32 mouse cellular contexts compared by ENCODE assay signal in the genomic region with DNA sequence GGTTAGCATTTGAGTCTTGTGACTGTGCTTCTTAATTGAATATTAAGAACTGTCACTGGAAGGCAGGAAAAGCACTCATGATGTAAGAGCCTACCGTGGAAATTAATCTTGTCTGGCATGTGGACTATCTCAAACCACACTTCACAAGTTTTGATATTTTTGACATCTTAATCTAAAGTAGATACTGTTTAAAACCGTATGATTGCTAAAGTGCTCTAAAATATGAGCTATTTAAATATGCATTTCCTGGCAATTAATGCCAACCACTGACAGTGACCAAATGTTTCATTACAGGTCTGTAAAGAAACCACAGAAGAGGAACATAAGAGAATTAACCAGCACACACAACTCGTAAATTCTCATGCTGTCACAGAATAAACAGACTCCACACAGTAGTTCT.
DNase-seq lines count a peak whose midpoint lies in the region; ATAC-seq and TF ChIP-seq lines count a peak whose summit lies in the region.
"Had no signal": no experiment of that assay in that cellular context is flagged by ENCODE, and none has a peak within 500 bp of the region (broad histone marks: within the 10 kb centered on the region; RNA-seq: fewer than 3 reads in every experiment).

No protein-coding gene starts in this region.

- no peaks in the 10 kb centered on the region for H3K9me3 ChIP-seq in MEL (replicated peaks; ENCODE audit: insufficient read depth, low read length)
- H3K9me3 ChIP-seq: embryonic facial prominence, embryonic 10.5 days; embryonic facial prominence, embryonic 13.5 days; forebrain, embryonic 10.5 days; forebrain, embryonic 13.5 days; heart, embryonic 12.5 days; heart, embryonic 15.5 days had no signal

- H3K27me3 ChIP-seq in MEL (ENCODE audit: control insufficient read depth in 1 of 2, insufficient read depth in 2 of 2, low read length in 2 of 2): no peaks in the 10 kb centered on the region
- H3K27me3 ChIP-seq in heart, adult 2 months (ENCODE audit: control insufficient read depth, insufficient read depth, low read length): no peaks in the 10 kb centered on the region
- H3K27me3 ChIP-seq: embryonic facial prominence, embryonic 13.5 days; forebrain, embryonic 13.5 days; heart, embryonic 12.5 days; heart, embryonic 15.5 days had no signal

- H3K36me3 ChIP-seq in MEL (ENCODE audit: control insufficient read depth in 1 of 2, insufficient read depth in 2 of 2, low read length in 2 of 2): peaks cover 0 to 24% of the 10 kb centered on the region in 2 experiments; a peak in 2 of 4 replicates
- no peaks in the 10 kb centered on the region for H3K36me3 ChIP-seq in heart, adult 2 months (ENCODE audit: control insufficient read depth, insufficient read depth, low read length)
- H3K36me3 ChIP-seq: embryonic facial prominence, embryonic 10.5 days; embryonic facial prominence, embryonic 13.5 days; forebrain, embryonic 10.5 days; heart, embryonic 12.5 days; heart, embryonic 15.5 days had no signal

- H3K79me2 ChIP-seq in MEL (ENCODE audit: control insufficient read depth, insufficient read depth, low read length, poor library complexity): no peaks in the 10 kb centered on the region
- H3K79me2 ChIP-seq in heart, adult 2 months (replicated peaks; ENCODE audit: control insufficient read depth, insufficient read depth, low read length): no peaks in the 10 kb centered on the region

- H3K27ac ChIP-seq in MEL (ENCODE audit: control insufficient read depth, low read depth, low read length): peak overlapping the region; percentile 37
- H3K27ac ChIP-seq in heart, adult 2 months: no peak overlapping the region
- H3K27ac ChIP-seq: embryonic facial prominence, embryonic 10.5 days; embryonic facial prominence, embryonic 13.5 days; forebrain, embryonic 10.5 days; forebrain, embryonic 13.5 days; heart, embryonic 15.5 days; hindbrain, embryonic 14.5 days; hindbrain, postnatal 0 days had no signal

- peaks cover 4 to 15% of the 10 kb centered on the region in 2 experiments; a peak in 3 of 4 replicates for H3K4me1 ChIP-seq in MEL (ENCODE audit: control insufficient read depth in 1 of 2, insufficient read depth in 2 of 2, low read length in 2 of 2)
- no peaks in the 10 kb centered on the region for H3K4me1 ChIP-seq in heart, adult 2 months (ENCODE audit: control insufficient read depth, insufficient read depth, low read length)
- H3K4me1 ChIP-seq: embryonic facial prominence, embryonic 10.5 days; embryonic facial prominence, embryonic 13.5 days; forebrain, embryonic 10.5 days; forebrain, embryonic 13.5 days; heart, embryonic 12.5 days; heart, embryonic 15.5 days had no signal

- TF ChIP-seq RAD21 in MEL (IDR thresholded peaks at IDR 0.05; ENCODE audit: low read depth, low read length): no peak; the same call in 1 of the 2 replicates

- no peak overlapping the region for H3K4me3 ChIP-seq in MEL (ENCODE audit: control insufficient read depth in 1 of 2, insufficient read depth in 1 of 2, low read depth in 2 of 2, low read length in 2 of 2)
- no peak overlapping the region for H3K4me3 ChIP-seq in heart, adult 2 months
- H3K4me3 ChIP-seq: embryonic facial prominence, embryonic 10.5 days; embryonic facial prominence, embryonic 13.5 days; erythroblast, embryonic 14.5 days; forebrain, embryonic 10.5 days; forebrain, embryonic 13.5 days; heart, embryonic 12.5 days; heart, embryonic 15.5 days had no signal

- peak; percentile 80 for ATAC-seq in granulocyte monocyte progenitor cell, adult 5-6 weeks (replicated peaks; ENCODE audit: poor library complexity, severe bottlenecking)
- peak; percentile 84 for ATAC-seq in megakaryocyte progenitor cell, adult 5-6 weeks (replicated peaks; ENCODE audit: poor library complexity)
- ATAC-seq: activated CD4-positive, CD25-positive, alpha-beta regulatory T cell, adult 4 months; CD4-positive, CD25-positive, alpha-beta regulatory T cell, adult 4 months; forebrain, embryonic 13.5 days; forebrain, embryonic 16.5 days; hindbrain, postnatal 0 days; inflammation-experienced regulatory T-cells, adult 6 months; intestine, embryonic 16.5 days had no signal

- 31% methylated on average over 3 of the region's 3 CpGs for WGBS in heart, adult 2 months

- TF ChIP-seq POLR2A in MEL (IDR thresholded peaks at IDR 0.05; ENCODE audit: control insufficient read depth in 1 of 2, insufficient read depth in 1 of 2, low read depth in 1 of 2, low read length in 2 of 2, poor library complexity in 1 of 2): no peak
- no peak for TF ChIP-seq POLR2A in heart, adult 2 months (IDR thresholded peaks at IDR 0.05; ENCODE audit: insufficient read depth, low read depth, low read length)

- H3K9ac ChIP-seq in MEL (ENCODE audit: control insufficient read depth, low read depth, low read length, poor library complexity, severe bottlenecking): no peak overlapping the region
- no peak overlapping the region for H3K9ac ChIP-seq in heart, adult 2 months (ENCODE audit: low read depth, low read length)
- H3K9ac ChIP-seq: embryonic facial prominence, embryonic 13.5 days; forebrain, embryonic 13.5 days; heart, embryonic 12.5 days; heart, embryonic 15.5 days; hindbrain, embryonic 14.5 days had no signal

- DNase-seq in 416B (ENCODE audit: low read depth) (peak; percentile 54), MEL (ENCODE audit: low read depth, low spot score) (peak; percentile 73)
- DNase-seq in T-cell, adult 2 months (ENCODE audit: low spot score): no peak
- DNase-seq in kidney, postnatal 25 days: no peak
- no peak for DNase-seq in heart, adult 2 months
- DNase-seq: adrenal gland, postnatal 10 days; adrenal gland, postnatal 36 days; cerebellum, adult 18-20 months; cerebellum, adult 9-11 months; cerebellum, postnatal 25 days; embryo, embryonic 11 days; gastrocnemius, postnatal 10 days; gastrocnemius, postnatal 36 days; heart, adult 11 months; heart, postnatal 10 days; heart, postnatal 36 days had no signal

- intact Hi-C loops in heart, adult 2 months (cut with DNase I): no loop called here

- TF ChIP-seq CTCF in MEL (IDR thresholded peaks at IDR 0.05 in 2 of 3, conservative IDR thresholded peaks at IDR 0.05 in 1 of 3; ENCODE audit: control insufficient read depth in 1 of 3, insufficient read depth in 1 of 3, low read depth in 2 of 3, low read length in 3 of 3, poor library complexity in 1 of 3, severe bottlenecking in 1 of 3): no peak
- no peak for TF ChIP-seq CTCF in heart, adult 2 months (IDR thresholded peaks at IDR 0.05)

- peak; percentile 81 to 88 for TF ChIP-seq EP300 in MEL (IDR thresholded peaks at IDR 0.05; ENCODE audit: low read depth in 1 of 2, low read length in 2 of 2)
- TF ChIP-seq EP300 in heart, adult 2 months (IDR thresholded peaks at IDR 0.05; ENCODE audit: insufficient read depth, low read depth, low read length): no peak

TF ChIP-seq in MEL, 35 proteins besides CTCF, POLR2A, EP300 and RAD21:
- peak; percentile 80 for TF ChIP-seq RCOR1 (IDR thresholded peaks at IDR 0.05; ENCODE audit: low read depth, low read length)
- no peak for TF ChIP-seq KAT2A (conservative IDR thresholded peaks at IDR 0.05; ENCODE audit: low read depth, low read length)
- TF ChIP-seq ETS1 (IDR thresholded peaks at IDR 0.05; ENCODE audit: low read depth, low read length): peak; percentile 94
- no peak; the same call in 1 of the 2 replicates for TF ChIP-seq MXI1 (IDR thresholded peaks at IDR 0.05; ENCODE audit: low read depth, low read length)
- no peak for TF ChIP-seq ZNF384 (IDR thresholded peaks at IDR 0.05; ENCODE audit: low read depth, low read length)
- TF ChIP-seq ZMIZ1 (IDR thresholded peaks at IDR 0.05; ENCODE audit: low read depth, low read length): no peak
- TF ChIP-seq GATA1 (IDR thresholded peaks at IDR 0.05; ENCODE audit: low read depth, low read length): peak; percentile 72
- TF ChIP-seq CHD1 (IDR thresholded peaks at IDR 0.05; ENCODE audit: low read depth, low read length): no peak
- TF ChIP-seq MEF2A (IDR thresholded peaks at IDR 0.05; ENCODE audit: extremely low read depth, insufficient replicate concordance, low read depth, low read length, poor library complexity, severe bottlenecking): peak; percentile 70; the same call in 1 of the 2 replicates
- TF ChIP-seq JUND (IDR thresholded peaks at IDR 0.05; ENCODE audit: low read depth, low read length): no peak
- TF ChIP-seq MAFK (IDR thresholded peaks at IDR 0.05; ENCODE audit: borderline replicate concordance, low read depth, low read length): peak; percentile 30; the same call in 1 of the 2 replicates
- peak; percentile 78 for TF ChIP-seq TCF12 (IDR thresholded peaks at IDR 0.05; ENCODE audit: low read depth, low read length)
- 0 out of 2 replicates have a peak, but pooled peaks have one; percentile 18 for TF ChIP-seq ZC3H11A (IDR thresholded peaks at IDR 0.05; ENCODE audit: low read depth, low read length)
- no peak for TF ChIP-seq TBP (IDR thresholded peaks at IDR 0.05; ENCODE audit: low read depth, low read length)
- TF ChIP-seq MAX (IDR thresholded peaks at IDR 0.05; ENCODE audit: low read length): no peak
- peak; percentile 42 for TF ChIP-seq SIN3A (IDR thresholded peaks at IDR 0.05; ENCODE audit: low read length)

Comparison
In these comparisons a context has a peak if more than half of its experiments do, and no peak if none do; other contexts are left out.
1. DNase-seq: peak in 416B (single experiment) and MEL (single experiment); none in T-cell, adult 2 months (single experiment), kidney, postnatal 25 days (0 of 2) and heart, adult 2 months (0 of 2).